Comparison of ENCODE assay signal across 7 mouse cellular contexts in genomic region chr3:50443421-50443916, GRCm38 (mm10). TPM values are rescaled to one million over a fixed set of nuclear protein-coding genes. Genes with fewer than 3 reads are reported as not detected.
DNase-seq lines count a peak whose midpoint lies in the region; ATAC-seq and TF ChIP-seq lines count a peak whose summit lies in the region.

TSS of gene Slc7a11 (minus strand) at chr3:50443614.

- no peak for TF ChIP-seq CTCF in cortical plate, adult 2 months (IDR thresholded peaks at IDR 0.05; ENCODE audit: extremely low read depth, insufficient read depth, low read length)

- no peaks in the 10 kb centered on the region for H3K4me1 ChIP-seq in cortical plate, adult 2 months (ENCODE audit: control insufficient read depth, insufficient read depth, low read length)
- no peaks in the 10 kb centered on the region for H3K4me1 ChIP-seq in heart, embryonic 16.5 days (ENCODE audit: control insufficient read depth, insufficient read depth, low read length)

- TF ChIP-seq POLR2A in cortical plate, adult 2 months (IDR thresholded peaks at IDR 0.05; ENCODE audit: extremely low read depth, insufficient read depth, low read length): no peak

- no peaks in the 10 kb centered on the region for H3K27me3 ChIP-seq in heart, embryonic 16.5 days (ENCODE audit: control insufficient read depth, insufficient read depth, low read length)

- WGBS in heart, embryonic 16.5 days: 5% methylated on average over 11 of the region's 11 CpGs

- peak within 1 kb of the TSS; percentile 56 for H3K9ac ChIP-seq in heart, embryonic 16.5 days (ENCODE audit: low read length)

- H3K9me3 ChIP-seq in heart, embryonic 16.5 days (replicated peaks; ENCODE audit: control insufficient read depth, low read length): no peaks in the 10 kb centered on the region

- no peaks in the 10 kb centered on the region for H3K36me3 ChIP-seq in heart, embryonic 16.5 days (ENCODE audit: control insufficient read depth, insufficient read depth)

- 0 out of 2 replicates have a peak, but pooled peaks have one; percentile 28 for ATAC-seq in heart, embryonic 16.5 days (replicated peaks; ENCODE audit: extremely low read depth, insufficient read depth, low FRiP score)

- H3K4me2 ChIP-seq in heart, embryonic 16.5 days (ENCODE audit: low read depth, low read length): peak within 1 kb of the TSS; percentile 67

- peak within 1 kb of the TSS; percentile 41 for H3K27ac ChIP-seq in cortical plate, adult 2 months (ENCODE audit: insufficient read depth, low read length)
- H3K27ac ChIP-seq in heart, embryonic 16.5 days (ENCODE audit: low read length): no peak within 1 kb of the TSS

- DNase-seq in urinary bladder, postnatal 14 days (ENCODE audit: low spot score): peak; percentile 39
- no peak for DNase-seq in urinary bladder, postnatal 4 days (ENCODE audit: low spot score in 2 of 2)
- peak in 1 of 2 experiments; percentile 15 for DNase-seq in layer of hippocampus, postnatal 36 days
- peak; percentile 72 for DNase-seq in lung, postnatal 36 days
- peak; percentile 75 for DNase-seq in retina, postnatal 1 day

- peak within 1 kb of the TSS; percentile 27 for H3K4me3 ChIP-seq in cortical plate, adult 2 months (ENCODE audit: insufficient read depth, low read length)
- H3K4me3 ChIP-seq in heart, embryonic 16.5 days (ENCODE audit: low read length): peak within 1 kb of the TSS; percentile 45

RNA-seq across cellular contexts. Expression of gene Slc7a11, which starts in this region (rescaled TPM):
- polyA plus RNA-seq in cortical plate, adult 2 months (2012; rRNA removed): 15.0 and 18.1 TPM in 2 replicates
- 0.11 and 0.25 TPM in 2 replicates for polyA plus RNA-seq in heart, embryonic 16.5 days (2015; fragmentation: Nextera tagmentation; extraction: Ambion mirVana)
- 10 to 100 TPM; 23.6 to 27.6 TPM for total RNA-seq in layer of hippocampus, postnatal 36 days (2021)

Comparison
In these comparisons a context has a peak if more than half of its experiments do, and no peak if none do; other contexts are left out.
1. RNA of gene Slc7a11 (polyA plus RNA-seq): 15.0 to 18.1 TPM in cortical plate, adult 2 months; 0.11 to 0.25 TPM in heart, embryonic 16.5 days; every median in the first group is over 10 times any median in the second.
2. DNase-seq: peak in urinary bladder, postnatal 14 days (single experiment), lung, postnatal 36 days (single experiment) and retina, postnatal 1 day (single experiment); none in urinary bladder, postnatal 4 days (0 of 2).
3. Peak in ATAC-seq, H3K4me3 ChIP-seq, H3K9ac ChIP-seq and H3K4me2 ChIP-seq in heart, embryonic 16.5 days; RNA of the gene not detected or under 1 TPM.